Mouse (Mus musculus) spleen, adult 10 weeks (tissue): ENCODE measurements around the gene Apol6. TPM values are rescaled to one million over a fixed set of nuclear protein-coding genes. Genes with fewer than 3 reads are reported as not detected.

Experiments
- polyA plus RNA-seq: library from polyadenylated mRNA; stranded (reverse); fragments of 350-450 nt; fragmentation: Illumina TruSeq; extraction: RNeasy Lipid Tissue Mini Kit (QIAGEN cat#74804); gene quantifications from one replicate; pipeline ENCODE4 v1.2.3, GENCODE M21; 2015; ENCODE audit warnings: low replicate concordance; ENCODE audit not compliant: insufficient read depth

The Apol6 gene
- polyA plus RNA-seq: 0.54 TPM

DNA sequence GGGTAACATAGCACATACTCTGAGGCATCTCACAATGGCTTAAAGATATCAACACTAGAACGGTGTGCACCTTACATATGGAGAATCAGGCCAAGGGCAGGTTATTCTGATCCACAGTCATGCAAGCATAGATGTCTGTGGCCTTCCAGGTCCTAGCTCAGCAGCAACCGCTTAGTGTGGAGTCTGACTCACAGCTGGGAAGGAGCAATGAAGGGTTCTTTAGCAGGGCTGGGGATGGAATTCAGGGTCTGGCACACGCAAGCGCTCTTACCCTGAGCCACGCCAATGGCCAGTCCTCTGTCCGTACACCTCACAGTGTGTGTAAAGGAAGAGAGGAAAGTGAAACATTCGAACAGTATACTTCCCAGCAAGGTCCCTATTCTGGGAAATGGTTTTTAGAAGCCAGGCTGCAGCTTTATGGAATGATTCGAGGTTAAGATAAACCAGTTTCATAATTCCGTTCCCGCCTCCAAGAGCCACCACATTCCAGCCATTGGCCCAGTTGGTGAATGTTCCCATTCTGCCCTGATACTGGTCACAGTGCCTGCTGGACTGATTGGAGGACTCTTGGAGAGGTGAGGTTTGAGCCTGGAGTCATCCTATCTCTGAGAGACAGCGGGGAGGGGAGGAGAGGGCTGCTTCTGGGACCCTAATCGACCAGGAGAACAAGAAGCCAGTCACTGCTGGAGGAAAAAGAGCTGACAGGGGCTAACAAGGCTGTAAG, at the start of gene Apol6:
Gene Apol6, plus strand, starts transcription at position 133 of the 724 bp plus-strand sequence.

DNA sequence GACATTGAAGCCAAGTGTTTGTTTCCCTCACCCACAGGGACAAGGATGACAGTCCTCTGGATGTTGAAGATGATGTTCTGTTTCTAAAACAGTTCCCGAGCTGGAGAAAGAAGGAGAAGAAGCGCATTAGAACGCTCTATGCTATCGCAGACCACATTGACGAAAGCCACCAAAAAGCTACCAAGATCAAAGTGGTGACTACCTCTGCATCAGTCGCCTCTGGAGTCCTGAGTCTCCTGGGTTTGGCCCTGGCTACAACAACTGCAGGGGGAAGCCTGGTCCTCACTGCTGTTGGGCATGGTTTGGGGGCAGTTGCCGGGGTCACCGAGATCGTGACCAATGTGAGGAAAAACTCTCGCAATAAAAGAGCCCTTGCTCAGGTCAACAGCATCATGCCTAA, 6.0 kb downstream of the Apol6 start, which contains the start of gene Mb:
Gene Mb, minus strand, starts transcription at position 101 of the 400 bp plus-strand sequence.

Other genes with a start within 250 kb of the Apol6 start
- gene Zfp251, start 173.3 kb upstream of the Apol6 start, polyA plus RNA-seq: 11.9 TPM
- gene Zfp7, start 165.5 kb upstream of the Apol6 start, polyA plus RNA-seq: 15.6 TPM
- not detected for gene Gm49527, start 165.4 kb upstream of the Apol6 start, polyA plus RNA-seq
- gene Zfp647, start 119.3 kb upstream of the Apol6 start, polyA plus RNA-seq: 1.0 TPM
- gene 1110038F14Rik, start 96.2 kb upstream of the Apol6 start, polyA plus RNA-seq: 19.1 TPM
- gene Mb, start 5.9 kb downstream of the Apol6 start, polyA plus RNA-seq: not detected